Mouse (Mus musculus) hindbrain, embryonic 10.5 days (tissue): Measurements from ENCODE around the gene Dsp. TPM values are rescaled to one million over a fixed set of nuclear protein-coding genes. Genes with fewer than 3 reads are reported as not detected.

ENCODE experiments used
- DNase-seq: peaks from one replicate; pipeline ENCODE4 v3.0.0-alpha.2; 2017; ENCODE audit warnings: low spot score
- H3K27ac ChIP-seq: fragments of 300-500 bp; sonication (generic); 2 replicates; pipeline ENCODE4 v1.5.1; 2016; ENCODE audit warnings: mild to moderate bottlenecking, moderate library complexity
- H3K27me3 ChIP-seq: fragments of 300-500 bp; sonication (generic); 2 replicates; pipeline ENCODE4 v1.6.1; 2016; ENCODE audit warnings: mild to moderate bottlenecking; ENCODE audit not compliant: poor library complexity, insufficient read depth, severe bottlenecking
- H3K36me3 ChIP-seq: fragments of 300-500 bp; sonication (generic); 2 replicates; pipeline ENCODE4 v1.6.1; 2016; ENCODE audit warnings: mild to moderate bottlenecking, moderate library complexity
- H3K4me1 ChIP-seq: fragments of 300-500 bp; sonication (generic); replicated peaks from 2 replicates; pipeline ENCODE4 v1.6.1; 2016; ENCODE audit warnings: mild to moderate bottlenecking
- H3K4me3 ChIP-seq: fragments of 300-500 bp; sonication (generic); 2 replicates; pipeline ENCODE4 v1.5.1; 2016; ENCODE audit warnings: mild to moderate bottlenecking, moderate library complexity
- H3K9me3 ChIP-seq: fragments of 300-500 bp; sonication (generic); 2 replicates; pipeline ENCODE4 v1.6.1; 2016; ENCODE audit warnings: mild to moderate bottlenecking, moderate library complexity
- WGBS: fragments of 180-500 bp; shearing (Covaris S2); methylation state at CpG from one replicate; pipeline ENCODE4 v1.1.7; 2016; 5-methylcytosine and 5-hydroxymethylcytosine counted together
- polyA plus RNA-seq: library from polyadenylated mRNA; unstranded; fragments of >200 nt; fragmentation: Nextera tagmentation; extraction: Ambion mirVana; gene quantifications from 2 replicates; pipeline ENCODE4 v1.2.1, GENCODE M21; 2016

The Dsp gene
- polyA plus RNA-seq: 0.98 and 1.3 TPM in 2 replicates

- H3K27ac ChIP-seq: peak within 1 kb of the TSS; percentile 51; the same call in 1 of the 2 replicates
- no peaks in the 10 kb centered on the region for H3K9me3 ChIP-seq
- no peaks in the 10 kb centered on the region for H3K36me3 ChIP-seq
- no peak for DNase-seq
- H3K4me3 ChIP-seq: peak within 1 kb of the TSS; percentile 55
- WGBS: under 1% methylated on average over 57 of the region's 58 CpGs
- peaks cover 34% of the 10 kb centered on the region for H3K4me1 ChIP-seq
- H3K27me3 ChIP-seq: peaks cover 98% of the 10 kb centered on the region
Measured at GRCm38 (mm10) chr13:38151069-38151588, at the start of gene Dsp. Dsp (plus strand) TSS chr13:38151294.

GRCm38 (mm10) chr13:38103406-38103805 lies 47.7 kb upstream of the Dsp start:
- no peak overlapping the region for H3K27ac ChIP-seq
- no peaks in the 10 kb centered on the region for H3K9me3 ChIP-seq
- DNase-seq: no peak
- no peak overlapping the region for H3K4me3 ChIP-seq
- H3K27me3 ChIP-seq: no peaks in the 10 kb centered on the region
- 80% methylated on average over 4 of the region's 4 CpGs for WGBS
- no peaks in the 10 kb centered on the region for H3K4me1 ChIP-seq
- H3K36me3 ChIP-seq: no peaks in the 10 kb centered on the region

GRCm38 (mm10) chr13:38104501-38104900 lies 46.6 kb upstream of the Dsp start:
- Histone ChIP-seq H3K4me1 (no peaks in the 10 kb centered on the region), H3K4me3 (no peak overlapping the region), H3K27me3 (no peaks in the 10 kb centered on the region), H3K9me3 (0 out of 2 replicates have a peak, but pooled peaks cover 3% of the 10 kb centered on the region), H3K36me3 (no peaks in the 10 kb centered on the region), H3K27ac (no peak overlapping the region)
- 90% methylated on average over 10 of the region's 10 CpGs for WGBS
- DNase-seq: no peak

- 0 out of 2 replicates have a peak, but pooled peaks cover 3% of the 10 kb centered on the region for H3K9me3 ChIP-seq
Measured at GRCm38 (mm10) chr13:38109081-38109480, 42.0 kb upstream of the Dsp start.

DNA sequence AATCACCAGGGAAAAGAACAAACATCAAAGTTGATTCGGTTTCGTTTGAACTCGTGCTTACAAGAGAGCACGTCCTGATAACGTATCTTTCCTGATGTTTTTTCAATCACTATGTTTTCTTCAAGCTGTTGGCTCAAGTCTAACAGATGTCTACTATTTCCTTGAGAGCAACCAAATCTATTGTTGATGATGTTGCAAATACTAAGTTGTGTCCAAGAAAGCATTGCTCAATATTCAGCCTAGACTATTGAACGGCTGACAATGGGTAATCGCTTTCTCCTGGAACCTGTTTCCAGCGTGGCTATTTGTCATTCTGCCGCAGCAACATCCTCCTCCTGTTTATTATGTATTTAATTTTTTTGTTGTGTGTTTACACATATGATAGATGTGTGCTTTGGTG lies 28.8 kb upstream of the Dsp start:
- DNase-seq: no peak
- Histone ChIP-seq H3K4me1 (no peaks in the 10 kb centered on the region), H3K36me3 (no peaks in the 10 kb centered on the region), H3K27me3 (no peaks in the 10 kb centered on the region), H3K4me3 (no peak overlapping the region), H3K27ac (no peak overlapping the region), H3K9me3 (no peaks in the 10 kb centered on the region)
- 90% methylated on average over 9 of the region's 9 CpGs for WGBS

More at GRCm38 (mm10) chr13:38109081-38109480, 42.0 kb upstream of the Dsp start:
- no peak for DNase-seq
- 82% methylated on average over 9 of the region's 9 CpGs for WGBS
- Histone ChIP-seq H3K4me3 (no peak overlapping the region), H3K27ac (no peak overlapping the region), H3K36me3 (no peaks in the 10 kb centered on the region), H3K4me1 (no peaks in the 10 kb centered on the region), H3K27me3 (no peaks in the 10 kb centered on the region)

DNA sequence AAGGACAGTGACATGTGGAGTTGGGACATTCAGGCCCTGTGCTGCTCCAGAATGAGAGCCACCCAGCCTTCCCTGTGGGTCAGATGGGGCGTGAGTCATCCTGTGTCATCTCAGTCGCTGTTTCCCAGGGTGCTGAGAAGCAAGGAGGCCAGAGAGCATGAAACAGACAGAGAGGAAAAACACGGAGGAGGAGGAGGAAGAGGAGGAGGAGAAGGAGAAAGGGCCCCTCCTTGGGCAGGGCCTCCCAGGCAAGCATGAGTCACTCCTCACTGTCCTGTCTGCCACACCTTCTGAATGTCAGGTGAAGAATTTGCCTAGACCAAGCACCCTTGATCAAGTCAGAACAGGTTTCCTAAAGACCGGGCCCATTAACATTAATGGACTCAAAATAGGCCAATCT lies 27.4 kb upstream of the Dsp start:
- DNase-seq: no peak
- H3K27ac ChIP-seq: no peak overlapping the region
- no peaks in the 10 kb centered on the region for H3K4me1 ChIP-seq
- no peaks in the 10 kb centered on the region for H3K9me3 ChIP-seq
- 77% methylated on average over 4 of the region's 4 CpGs for WGBS
- H3K36me3 ChIP-seq: no peaks in the 10 kb centered on the region
- H3K27me3 ChIP-seq: no peaks in the 10 kb centered on the region
- no peak overlapping the region for H3K4me3 ChIP-seq

DNA sequence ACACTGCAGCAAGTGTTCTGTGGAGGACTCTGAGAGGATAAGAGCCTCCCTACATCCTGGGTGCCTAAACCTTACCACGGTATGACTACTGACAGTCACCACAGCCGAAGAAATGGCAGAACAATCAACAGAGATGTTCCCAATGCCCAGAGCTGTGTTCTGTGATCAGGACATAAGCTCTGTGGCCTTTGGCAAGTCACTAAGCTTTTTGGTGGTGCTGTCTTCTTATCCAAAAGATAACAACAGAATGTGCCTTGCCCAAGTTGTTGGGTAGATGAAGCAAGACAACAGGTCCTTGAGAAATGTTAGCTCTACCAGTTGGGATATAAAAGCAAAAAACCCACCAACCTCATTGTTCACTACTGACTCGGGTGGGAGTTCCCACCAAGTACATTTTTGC lies 23.4 kb upstream of the Dsp start:
- H3K4me3 ChIP-seq: no peak overlapping the region
- 83% methylated on average over 3 of the region's 3 CpGs for WGBS
- no peaks in the 10 kb centered on the region for H3K4me1 ChIP-seq
- H3K27ac ChIP-seq: no peak overlapping the region
- no peaks in the 10 kb centered on the region for H3K36me3 ChIP-seq
- DNase-seq: no peak
- H3K9me3 ChIP-seq: no peaks in the 10 kb centered on the region
- no peaks in the 10 kb centered on the region for H3K27me3 ChIP-seq

- Histone ChIP-seq H3K9me3 (no peaks in the 10 kb centered on the region), H3K4me1 (no peaks in the 10 kb centered on the region), H3K27me3 (no peaks in the 10 kb centered on the region), H3K4me3 (no peak overlapping the region), H3K36me3 (no peaks in the 10 kb centered on the region), H3K27ac (no peak overlapping the region)
- 87% methylated on average over 3 of the region's 3 CpGs for WGBS
- DNase-seq: no peak
Measured at GRCm38 (mm10) chr13:38128246-38128645, 22.8 kb upstream of the Dsp start.

- no peaks in the 10 kb centered on the region for H3K27me3 ChIP-seq
- no peak for DNase-seq
- no peak overlapping the region for H3K27ac ChIP-seq
- H3K4me1 ChIP-seq: no peaks in the 10 kb centered on the region
- H3K4me3 ChIP-seq: no peak overlapping the region
- 92% methylated on average over 2 of the region's 2 CpGs for whole genome bisulfite sequencing
- H3K9me3 ChIP-seq: no peaks in the 10 kb centered on the region
- no peaks in the 10 kb centered on the region for H3K36me3 ChIP-seq
Measured at GRCm38 (mm10) chr13:38129492-38129891, 21.6 kb upstream of the Dsp start.

GRCm38 (mm10) chr13:38130116-38130515 lies 21.0 kb upstream of the Dsp start:
- no peak for DNase-seq
- 86% methylated on average over 9 of the region's 9 CpGs for WGBS
- Histone ChIP-seq H3K4me3 (no peak overlapping the region), H3K27me3 (no peaks in the 10 kb centered on the region; the same call in 1 of the 2 replicates), H3K27ac (no peak overlapping the region), H3K9me3 (no peaks in the 10 kb centered on the region), H3K4me1 (no peaks in the 10 kb centered on the region), H3K36me3 (no peaks in the 10 kb centered on the region)

GRCm38 (mm10) chr13:38133016-38133528 lies 18.0 kb upstream of the Dsp start:
- no peak for DNase-seq
- H3K27ac ChIP-seq: no peak overlapping the region
- no peaks in the 10 kb centered on the region for H3K9me3 ChIP-seq
- no peaks in the 10 kb centered on the region for H3K4me1 ChIP-seq
- H3K36me3 ChIP-seq: no peaks in the 10 kb centered on the region
- H3K4me3 ChIP-seq: no peak overlapping the region
- H3K27me3 ChIP-seq: no peaks in the 10 kb centered on the region; the same call in 1 of the 2 replicates
- 64% methylated on average over 7 of the region's 7 CpGs for WGBS

DNA sequence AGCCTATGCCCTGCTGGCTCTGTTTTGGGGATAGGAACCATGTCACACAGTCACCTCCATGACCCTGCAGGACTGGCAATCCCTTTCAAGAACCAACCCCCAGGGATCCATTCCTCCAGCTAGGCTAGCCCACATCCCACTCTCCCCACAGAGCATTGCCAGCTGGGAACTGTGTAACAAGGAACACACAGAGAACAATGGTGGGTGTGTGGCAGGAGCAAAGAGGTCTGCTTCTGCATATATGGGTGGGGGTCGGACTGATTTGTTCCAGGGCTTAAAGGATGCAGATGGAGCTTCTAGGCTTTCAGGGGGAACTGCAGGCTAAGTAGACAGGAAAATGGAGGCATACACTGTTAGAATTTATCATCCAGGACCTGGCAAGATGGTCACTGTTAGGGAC lies 10.6 kb upstream of the Dsp start:
- Histone ChIP-seq H3K36me3 (no peaks in the 10 kb centered on the region), H3K27me3 (peaks cover 20% of the 10 kb centered on the region; the same call in 1 of the 2 replicates), H3K9me3 (no peaks in the 10 kb centered on the region), H3K4me1 (peaks cover 5% of the 10 kb centered on the region; the same call in 1 of the 2 replicates), H3K27ac (no peak overlapping the region), H3K4me3 (no peak overlapping the region)
- 50% methylated on average over 1 of the region's 1 CpGs for WGBS
- DNase-seq: no peak

DNA sequence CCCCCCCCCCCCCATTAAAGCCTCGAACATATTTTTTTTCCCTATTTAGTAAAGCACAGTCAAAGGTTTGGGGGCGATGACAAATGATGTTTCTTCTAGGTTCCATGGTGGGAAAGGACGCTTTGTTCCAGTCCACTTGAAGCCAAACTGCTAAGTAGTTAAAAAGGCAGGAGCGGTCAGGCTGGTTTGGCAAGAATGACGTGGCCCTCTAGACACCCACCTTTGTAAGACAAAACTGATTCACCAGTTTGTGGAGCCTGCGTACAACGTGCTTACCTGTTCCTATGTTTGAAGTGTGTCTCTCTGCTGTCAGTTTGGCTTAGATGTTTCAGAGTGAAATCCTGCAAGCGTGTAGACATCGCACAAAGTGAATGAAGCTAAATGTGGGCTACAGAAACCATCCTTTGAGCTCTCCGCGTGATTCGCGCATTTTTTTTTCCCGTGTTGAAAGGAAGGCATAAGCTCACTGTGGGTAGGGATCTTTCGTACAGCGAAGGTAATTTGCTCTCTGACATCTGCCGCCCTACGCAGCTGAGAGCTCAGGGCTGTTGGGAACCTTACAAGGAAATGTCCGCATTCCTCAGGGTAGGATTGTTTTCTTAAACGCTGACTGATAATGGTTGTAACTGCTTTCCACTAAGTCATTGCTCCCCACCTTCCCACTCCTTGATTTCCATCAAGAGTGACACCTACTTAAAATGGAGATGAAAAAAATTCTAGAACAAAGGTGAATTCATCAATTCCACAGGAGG lies 6.0 kb upstream of the Dsp start:
- Histone ChIP-seq H3K4me1 (peaks cover 5% of the 10 kb centered on the region; the same call in 1 of the 2 replicates), H3K4me3 (peak overlapping the region; percentile 25), H3K9me3 (no peaks in the 10 kb centered on the region), H3K27ac (no peak overlapping the region), H3K27me3 (peaks cover 65% of the 10 kb centered on the region), H3K36me3 (no peaks in the 10 kb centered on the region)
- peak; percentile 27 for DNase-seq
- WGBS: 9% methylated on average over 20 of the region's 20 CpGs
